Mouse (Mus musculus) hindbrain, embryonic 11.5 days (tissue): Measurements from ENCODE around the gene Ppp5c. TPM values are rescaled to one million over a fixed set of nuclear protein-coding genes. Genes with fewer than 3 reads are reported as not detected.
A peak's percentile ranks its signal among the peaks of the same experiment; 100 is the strongest.

Experiments
- ATAC-seq: fragments of 200-750 bp; cut with Nextera tagmentation; 2 replicates; pipeline ENCODE4 v1.8.0; 2017; ENCODE audit warnings: mild to moderate bottlenecking, moderate TSS enrichment, moderate library complexity; ENCODE audit not compliant: low FRiP score
- DNase-seq: peaks from one replicate; pipeline ENCODE4 v3.0.0-alpha.2; 2015; ENCODE audit warnings: low spot score
- H3K27ac ChIP-seq: fragments of 300-500 bp; sonication (generic); 2 replicates; pipeline ENCODE4 v1.5.1; 2014; ENCODE audit warnings: mild to moderate bottlenecking, low read depth, low read length
- H3K27me3 ChIP-seq: fragments of 300-500 bp; sonication (generic); 2 replicates; pipeline ENCODE4 v1.6.1; 2014; ENCODE audit warnings: mild to moderate bottlenecking, low read length, moderate library complexity, mixed read lengths; ENCODE audit not compliant: control insufficient read depth, insufficient read depth
- H3K36me3 ChIP-seq: fragments of 300-500 bp; sonication (generic); 2 replicates; pipeline ENCODE4 v1.6.1; 2014; ENCODE audit warnings: mild to moderate bottlenecking, low read length, moderate library complexity, mixed read lengths; ENCODE audit not compliant: control insufficient read depth, insufficient read depth
- H3K4me1 ChIP-seq: fragments of 300-500 bp; sonication (generic); replicated peaks from 2 replicates; pipeline ENCODE4 v1.6.1; 2014; ENCODE audit warnings: low read length, mixed read lengths; ENCODE audit not compliant: control insufficient read depth, insufficient read depth
- H3K4me2 ChIP-seq: fragments of 300-500 bp; sonication (generic); replicated peaks from 2 replicates; pipeline ENCODE4 v1.6.1; 2014; ENCODE audit warnings: mild to moderate bottlenecking, low read depth, low read length
- H3K4me3 ChIP-seq: fragments of 300-500 bp; sonication (generic); 2 replicates; pipeline ENCODE4 v1.5.1; 2014; ENCODE audit warnings: low read depth, low read length
- H3K9ac ChIP-seq: fragments of 300-500 bp; sonication (generic); 2 replicates; pipeline ENCODE4 v1.6.1; 2014; ENCODE audit warnings: low read depth, low read length
- H3K9me3 ChIP-seq: fragments of 300-500 bp; sonication (generic); 2 replicates; pipeline ENCODE4 v1.6.1; 2016; ENCODE audit warnings: low read length; ENCODE audit not compliant: control insufficient read depth
- WGBS: fragments of 180-500 bp; shearing (Covaris S2); extraction: QIAGEN DNeasy Blood & Tissue Kit; methylation state at CpG from one replicate; pipeline ENCODE4 v1.1.7; 2014; 5-methylcytosine and 5-hydroxymethylcytosine counted together
- polyA plus RNA-seq: library from polyadenylated mRNA; unstranded; fragments of >200 nt; fragmentation: Nextera tagmentation; extraction: Ambion mirVana; gene quantifications from 2 replicates; pipeline ENCODE4 v1.2.1, GENCODE M21; 2014

Gene Ppp5c
- polyA plus RNA-seq, 1 experiment from 2014 or later = 96.9 TPM

DNA sequence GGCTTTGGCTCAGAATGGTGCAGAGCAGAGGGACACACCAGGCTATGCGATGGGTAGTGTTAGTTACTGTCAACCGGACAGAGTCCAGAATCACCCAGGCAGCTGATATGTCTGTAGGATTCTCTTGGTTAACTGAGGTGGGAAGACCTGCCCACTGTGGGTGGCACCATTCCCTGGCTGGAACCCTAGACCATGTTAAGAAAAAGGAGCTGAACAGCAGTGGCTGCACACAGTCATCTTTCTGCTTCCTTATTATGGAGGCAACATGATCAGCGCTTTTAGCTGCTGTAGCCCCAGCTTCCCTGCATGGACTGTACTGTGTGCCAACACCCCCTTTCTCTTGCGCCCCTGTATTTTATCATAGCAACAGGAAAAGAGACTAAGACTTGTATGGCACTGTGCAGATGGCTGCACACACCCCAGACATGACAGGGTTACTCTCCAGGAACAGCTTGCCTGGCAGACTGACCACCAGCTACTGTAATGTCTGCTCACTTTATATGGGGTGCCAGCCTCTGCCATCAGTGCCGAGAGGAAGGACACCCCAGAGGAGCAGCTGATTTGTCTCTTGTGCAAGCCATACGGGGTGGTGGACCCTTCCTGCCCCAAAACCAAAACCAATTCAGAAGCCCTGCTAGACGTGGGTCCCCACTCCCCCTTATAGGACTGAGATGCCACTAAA lies 15.7 kb downstream of the Ppp5c start:
- no peak for DNase-seq
- 97% methylated on average over 7 of the region's 7 CpGs for WGBS
- Histone ChIP-seq H3K27me3 (no peaks in the 10 kb centered on the region), H3K9ac (no peak overlapping the region), H3K27ac (no peak overlapping the region), H3K9me3 (no peaks in the 10 kb centered on the region), H3K36me3 (peaks cover 18% of the 10 kb centered on the region), H3K4me3 (no peak overlapping the region), H3K4me2 (no peak overlapping the region), H3K4me1 (no peaks in the 10 kb centered on the region)
- ATAC-seq = no peak

DNA sequence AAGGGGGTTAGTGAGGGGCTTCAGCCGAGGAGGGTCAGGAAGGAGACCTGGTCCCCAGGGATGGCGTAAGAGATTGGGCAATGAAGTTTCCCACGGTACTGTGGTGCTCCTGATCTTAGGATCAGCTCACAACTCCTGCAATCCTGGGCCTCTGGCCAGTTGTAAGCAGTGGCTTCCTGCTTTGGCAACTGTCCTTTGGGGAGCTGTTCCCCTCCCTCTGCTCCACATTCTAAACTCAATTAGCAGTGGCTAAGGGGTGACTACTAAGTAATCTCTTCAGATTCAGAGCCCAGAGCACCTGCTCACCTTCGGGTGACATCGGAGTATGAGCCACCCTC lies 17.7 kb downstream of the Ppp5c start:
- 95% methylated on average over 5 of the region's 5 CpGs for WGBS
- H3K9me3 ChIP-seq = no peaks in the 10 kb centered on the region
- no peaks in the 10 kb centered on the region for H3K4me1 ChIP-seq
- no peak overlapping the region for H3K4me3 ChIP-seq
- H3K36me3 ChIP-seq = peaks cover 25% of the 10 kb centered on the region
- no peak for DNase-seq
- H3K27ac ChIP-seq = no peak overlapping the region
- no peaks in the 10 kb centered on the region for H3K27me3 ChIP-seq
- H3K4me2 ChIP-seq = no peak overlapping the region
- ATAC-seq = no peak
- H3K9ac ChIP-seq = no peak overlapping the region

DNA sequence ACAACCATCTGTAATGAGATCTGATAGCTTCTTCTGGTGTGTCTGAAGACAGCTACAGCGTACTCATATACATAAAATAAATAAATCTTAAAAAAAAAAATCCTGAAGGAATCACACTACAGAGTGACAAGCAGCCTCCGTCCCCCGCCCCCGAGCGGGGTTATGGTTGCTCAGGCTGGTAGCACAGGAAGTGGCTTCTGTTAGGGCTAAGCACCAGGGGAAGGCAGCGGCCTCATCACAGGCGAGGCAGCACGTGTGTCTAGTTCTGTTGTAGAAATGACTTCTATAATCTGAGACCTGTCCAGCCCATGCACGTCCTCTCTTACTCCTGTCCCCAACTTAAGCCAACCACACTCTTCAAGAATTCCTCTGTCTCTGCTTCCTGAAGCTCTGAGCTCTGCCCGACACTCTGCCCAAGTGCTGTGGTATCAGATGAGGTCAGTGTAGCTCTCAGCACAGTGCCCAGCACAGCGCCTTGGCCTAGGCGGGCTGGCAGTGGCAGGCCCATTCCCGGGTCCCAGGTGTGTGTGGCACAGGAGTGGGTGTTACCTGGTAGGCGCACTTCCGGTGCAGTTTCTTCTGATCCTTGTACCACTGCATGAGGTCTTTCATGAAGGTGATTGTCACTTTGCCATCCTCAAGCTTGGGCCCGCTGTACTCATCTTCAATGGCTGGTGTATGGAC lies 18.3 kb downstream of the Ppp5c start:
- H3K4me2 ChIP-seq = no peak overlapping the region
- no peaks in the 10 kb centered on the region for H3K27me3 ChIP-seq
- H3K36me3 ChIP-seq = peaks cover 25% of the 10 kb centered on the region
- H3K9ac ChIP-seq = no peak overlapping the region
- no peaks in the 10 kb centered on the region for H3K9me3 ChIP-seq
- H3K4me3 ChIP-seq = no peak overlapping the region
- no peak overlapping the region for H3K27ac ChIP-seq
- H3K4me1 ChIP-seq = no peaks in the 10 kb centered on the region
- DNase-seq = no peak
- ATAC-seq = no peak
- WGBS = 94% methylated on average over 16 of the region's 16 CpGs

DNA sequence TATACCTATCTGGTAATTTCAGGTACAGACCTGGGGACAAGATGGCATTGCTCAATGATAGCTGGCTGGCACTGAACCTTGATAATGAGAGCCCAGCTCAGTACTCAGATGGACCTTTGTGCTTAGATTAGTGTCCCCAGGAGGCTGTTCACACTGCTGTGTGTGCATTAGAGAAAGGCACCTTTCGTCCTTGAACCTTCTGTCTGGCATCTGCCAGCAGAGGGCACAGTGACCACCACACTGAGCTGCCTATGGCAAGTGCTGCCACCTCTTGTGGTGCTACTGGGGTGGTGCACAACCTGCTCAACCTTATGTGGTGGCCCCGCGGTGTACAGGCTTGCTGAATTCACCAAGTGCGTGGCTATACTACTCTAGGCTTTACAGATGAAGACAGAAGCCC lies 20.4 kb downstream of the Ppp5c start:
- no peak overlapping the region for H3K9ac ChIP-seq

DNA sequence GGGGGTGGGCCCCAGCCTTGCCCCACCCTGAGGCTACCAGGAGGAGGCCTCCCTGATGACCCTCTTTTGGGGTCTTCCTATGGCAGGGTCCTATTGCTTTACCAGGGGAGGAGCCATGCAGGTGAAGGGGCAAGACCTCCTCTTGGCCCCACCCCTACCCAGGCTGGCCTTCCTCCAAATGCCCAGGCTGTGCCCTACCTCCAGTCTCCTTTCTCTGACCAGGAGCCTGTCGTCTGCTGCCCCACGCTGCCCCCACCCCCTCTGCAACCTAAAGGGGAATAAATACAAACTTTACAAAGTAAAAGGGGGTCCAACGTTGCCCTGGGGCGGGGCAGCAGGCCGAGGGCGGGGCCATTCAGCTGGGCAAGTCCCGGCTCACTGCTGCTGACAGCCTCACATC lies 23.0 kb downstream of the Ppp5c start:
- 85% methylated on average over 7 of the region's 7 CpGs for WGBS

More for the DNA sequence above, 20.4 kb downstream of the Ppp5c start:
- H3K27ac ChIP-seq = no peak overlapping the region
- no peak overlapping the region for H3K4me2 ChIP-seq
- H3K27me3 ChIP-seq = no peaks in the 10 kb centered on the region
- DNase-seq (no peak), ATAC-seq (no peak)
- no peaks in the 10 kb centered on the region for H3K9me3 ChIP-seq
- 93% methylated on average over 4 of the region's 4 CpGs for WGBS
- H3K36me3 ChIP-seq = peaks cover 25% of the 10 kb centered on the region
- no peak overlapping the region for H3K4me3 ChIP-seq
- no peaks in the 10 kb centered on the region for H3K4me1 ChIP-seq

DNA sequence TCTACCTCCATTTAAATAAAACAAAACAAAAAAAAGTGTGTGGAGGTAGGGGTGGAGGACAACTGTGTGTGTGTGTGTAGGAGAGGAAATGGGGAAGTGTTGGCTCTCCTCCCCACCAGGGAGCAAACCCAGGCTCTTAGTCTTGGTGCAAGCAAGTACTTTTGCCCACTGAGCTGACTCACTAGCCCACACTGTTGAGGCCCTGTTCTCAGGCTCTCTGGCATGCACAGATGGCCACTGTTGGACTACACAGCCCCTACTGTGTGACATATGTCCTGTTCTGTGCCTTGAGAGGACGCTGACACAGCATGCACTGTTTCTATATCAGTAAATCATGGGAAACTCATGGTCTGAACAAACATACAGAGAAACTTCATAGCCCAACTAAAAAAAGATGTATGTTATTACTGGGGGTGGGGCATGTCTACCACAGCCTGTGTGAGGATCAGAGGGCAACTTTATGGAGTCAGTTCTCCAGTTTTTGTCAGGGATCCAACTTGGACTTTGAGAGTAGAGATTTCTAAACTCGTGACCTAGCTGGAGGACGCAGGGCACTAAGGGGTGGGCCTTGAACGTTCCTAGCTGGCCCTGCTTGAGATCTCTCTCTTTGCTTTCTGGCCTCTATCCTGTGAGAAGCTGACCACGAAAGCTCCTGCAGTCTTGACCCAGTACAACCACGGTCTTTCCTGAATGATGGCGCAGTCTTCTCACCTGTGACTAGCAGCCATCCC lies 24.3 kb downstream of the Ppp5c start:
- DNase-seq = no peak
- ATAC-seq = no peak
- H3K4me3 ChIP-seq = no peak overlapping the region
- no peaks in the 10 kb centered on the region for H3K27me3 ChIP-seq
- 87% methylated on average over 7 of the region's 7 CpGs for WGBS
- H3K4me2 ChIP-seq = no peak overlapping the region
- H3K27ac ChIP-seq = no peak overlapping the region
- no peaks in the 10 kb centered on the region for H3K4me1 ChIP-seq
- H3K9me3 ChIP-seq = no peaks in the 10 kb centered on the region
- H3K9ac ChIP-seq = no peak overlapping the region
- peaks cover 18% of the 10 kb centered on the region for H3K36me3 ChIP-seq

More for the DNA sequence above, 23.0 kb downstream of the Ppp5c start:
- no peak for DNase-seq
- no peak for ATAC-seq
- H3K36me3 ChIP-seq = peaks cover 20% of the 10 kb centered on the region
- H3K27me3 ChIP-seq = no peaks in the 10 kb centered on the region
- no peak overlapping the region for H3K4me3 ChIP-seq
- no peaks in the 10 kb centered on the region for H3K9me3 ChIP-seq
- H3K9ac ChIP-seq = no peak overlapping the region
- no peaks in the 10 kb centered on the region for H3K4me1 ChIP-seq
- H3K27ac ChIP-seq = no peak overlapping the region
- H3K4me2 ChIP-seq = no peak overlapping the region

DNA sequence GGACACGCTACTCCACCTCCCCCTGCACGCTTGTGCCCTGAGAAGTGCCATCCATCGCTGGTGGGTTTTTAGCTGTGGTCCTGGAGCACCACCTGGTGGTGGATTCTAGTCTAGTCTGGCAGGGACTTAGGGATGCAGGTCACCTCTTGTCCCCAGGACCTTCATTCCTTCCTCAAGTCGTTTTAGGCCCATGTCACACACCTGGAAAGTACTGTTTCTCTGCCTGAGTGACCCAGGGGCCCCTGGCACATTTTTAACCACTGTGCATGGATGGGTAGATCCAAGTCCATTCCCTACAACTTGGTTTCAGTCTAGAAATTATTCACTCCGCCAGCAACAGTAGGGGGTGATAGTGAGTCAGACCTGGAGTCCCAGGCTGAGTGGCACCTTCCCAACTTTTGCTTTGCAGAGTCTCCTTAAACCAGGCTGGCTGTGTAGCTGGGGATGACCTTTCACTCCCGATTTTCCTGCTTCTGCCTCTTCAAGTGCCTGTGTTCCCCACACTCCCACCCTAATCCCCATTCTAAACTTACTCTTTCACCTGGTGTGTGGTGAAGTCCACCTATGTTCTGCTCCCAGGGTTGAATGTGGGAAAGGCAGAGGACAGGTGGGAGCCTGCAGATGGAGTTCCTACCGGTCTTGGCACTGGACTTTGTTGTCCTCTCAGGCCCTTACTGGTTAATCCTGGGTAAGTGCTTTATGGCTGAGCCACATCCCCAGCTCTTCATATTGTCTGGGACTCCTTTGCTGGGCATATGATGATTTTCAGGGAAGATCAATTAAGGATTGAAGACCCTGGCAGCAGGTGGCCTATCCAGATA lies 25.1 kb downstream of the Ppp5c start:
- ATAC-seq = peak; percentile 66; the same call in 1 of the 2 replicates
- no peaks in the 10 kb centered on the region for H3K4me1 ChIP-seq
- no peak overlapping the region for H3K4me3 ChIP-seq
- H3K9me3 ChIP-seq = no peaks in the 10 kb centered on the region
- peaks cover 15% of the 10 kb centered on the region for H3K36me3 ChIP-seq
- no peak overlapping the region for H3K4me2 ChIP-seq
- H3K27ac ChIP-seq = no peak overlapping the region
- H3K9ac ChIP-seq = no peak overlapping the region
- WGBS = 17% methylated on average over 7 of the region's 7 CpGs
- DNase-seq = peak; percentile 91
- no peaks in the 10 kb centered on the region for H3K27me3 ChIP-seq

DNA sequence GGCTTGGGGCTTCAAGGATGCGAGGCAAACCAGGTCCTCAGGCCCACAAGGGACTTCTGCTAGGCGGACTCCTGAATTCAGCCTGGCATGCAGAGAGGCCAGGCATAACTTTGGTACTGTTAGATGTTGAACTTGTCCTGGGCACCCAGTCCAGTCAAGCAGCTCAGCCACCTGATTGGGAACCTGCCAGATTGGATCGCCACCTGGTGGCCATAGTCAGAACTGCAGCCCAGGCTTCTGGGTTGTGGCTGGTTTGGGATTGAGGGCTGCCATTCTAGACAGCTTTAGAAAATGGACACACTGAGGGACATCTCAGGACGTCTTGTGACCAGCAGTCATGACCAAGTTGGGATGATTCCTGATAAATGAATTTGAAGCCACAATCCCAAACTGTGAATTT lies 28.1 kb downstream of the Ppp5c start:
- no peaks in the 10 kb centered on the region for H3K9me3 ChIP-seq

More for the DNA sequence above, 28.1 kb downstream of the Ppp5c start:
- Histone ChIP-seq H3K27ac (no peak overlapping the region), H3K27me3 (no peaks in the 10 kb centered on the region), H3K9ac (no peak overlapping the region), H3K4me3 (no peak overlapping the region), H3K4me2 (no peak overlapping the region), H3K4me1 (no peaks in the 10 kb centered on the region), H3K36me3 (no peaks in the 10 kb centered on the region)
- DNase-seq (peak; percentile 93), ATAC-seq (0 out of 2 replicates have a peak, but pooled peaks have one; percentile 44)
- WGBS = 30% methylated on average over 4 of the region's 4 CpGs
